19 mouse cellular contexts compared by ENCODE assay signal in the genomic region with DNA sequence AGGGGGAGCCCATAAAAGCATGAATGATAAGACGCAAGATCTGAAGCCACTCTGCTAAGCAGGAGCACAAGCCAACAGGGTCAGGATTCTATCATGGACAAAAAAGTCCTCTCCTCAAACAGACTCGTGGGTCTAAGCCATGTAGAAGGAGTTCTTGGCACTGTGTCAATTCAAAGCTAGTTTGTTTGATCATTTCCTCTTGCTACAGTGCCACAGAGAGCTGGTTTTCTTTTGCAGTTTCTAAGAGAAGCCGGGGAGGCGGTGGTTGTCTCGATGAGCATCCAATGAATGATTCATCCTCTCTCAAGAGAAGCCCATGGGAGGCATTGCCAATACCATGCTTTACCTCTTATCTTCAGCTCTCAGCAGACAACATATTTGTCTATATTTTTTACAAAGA.
A peak's percentile ranks its signal among the peaks of the same experiment; 100 is the strongest.
DNase-seq lines count a peak whose midpoint lies in the region; ATAC-seq lines count a peak whose summit lies in the region.
"Had no signal": no experiment of that assay in that cellular context is flagged by ENCODE, and none has a peak within 500 bp of the region (broad histone marks: within the 10 kb centered on the region; RNA-seq: fewer than 3 reads in every experiment).

No protein-coding gene starts in this region.

- no peak overlapping the region for H3K4me3 ChIP-seq in midbrain, embryonic 11.5 days (ENCODE audit: low read depth, low read length)
- no peak overlapping the region for H3K4me3 ChIP-seq in midbrain, embryonic 15.5 days
- H3K4me3 ChIP-seq: embryonic facial prominence, embryonic 10.5 days; heart, embryonic 12.5 days; kidney, embryonic 15.5 days; left cerebral cortex, adult 2 months; limb, embryonic 13.5 days; myocyte had no signal

- no peaks in the 10 kb centered on the region for H3K27me3 ChIP-seq in midbrain, embryonic 11.5 days (ENCODE audit: control insufficient read depth, insufficient read depth, low read length)
- H3K27me3 ChIP-seq in midbrain, embryonic 15.5 days (replicated peaks): no peaks in the 10 kb centered on the region
- H3K27me3 ChIP-seq: heart, embryonic 12.5 days; kidney, embryonic 15.5 days; limb, embryonic 13.5 days had no signal

- H3K36me3 ChIP-seq in midbrain, embryonic 11.5 days (ENCODE audit: control insufficient read depth, insufficient read depth, low read length): no peaks in the 10 kb centered on the region
- H3K36me3 ChIP-seq in midbrain, embryonic 15.5 days (replicated peaks): no peaks in the 10 kb centered on the region
- H3K36me3 ChIP-seq: embryonic facial prominence, embryonic 10.5 days; heart, embryonic 12.5 days; kidney, embryonic 15.5 days; limb, embryonic 13.5 days had no signal

- H3K9me3 ChIP-seq in midbrain, embryonic 11.5 days (ENCODE audit: control insufficient read depth, low read length): no peaks in the 10 kb centered on the region
- H3K9me3 ChIP-seq in midbrain, embryonic 15.5 days: no peaks in the 10 kb centered on the region
- H3K9me3 ChIP-seq: embryonic facial prominence, embryonic 10.5 days; heart, embryonic 12.5 days; kidney, embryonic 15.5 days; limb, embryonic 13.5 days had no signal

- peak; percentile 13 for DNase-seq in layer of hippocampus, adult 9-11 months
- DNase-seq in layer of hippocampus, postnatal 25 days (ENCODE audit: extremely low spot score in 1 of 2, low spot score in 1 of 2): no peak
- peak; percentile 8 for DNase-seq in midbrain, embryonic 11.5 days (ENCODE audit: low spot score, missing footprints)
- DNase-seq in brain, adult 2 months (ENCODE audit: low read depth, low spot score): peak; percentile 82
- peak; percentile 12 for DNase-seq in lung, postnatal 14 days
- DNase-seq in cerebellum, adult 9-10 months: no peak
- DNase-seq: cerebellum, adult 2 months; heart, postnatal 14 days; thymus, postnatal 4 days had no signal

- H3K9ac ChIP-seq in midbrain, embryonic 11.5 days (ENCODE audit: low read length): no peak overlapping the region
- H3K9ac ChIP-seq in midbrain, embryonic 15.5 days: no peak overlapping the region
- H3K9ac ChIP-seq: heart, embryonic 12.5 days; hindbrain, embryonic 14.5 days; kidney, embryonic 15.5 days; limb, embryonic 13.5 days had no signal

- H3K4me2 ChIP-seq in midbrain, embryonic 11.5 days: no peak overlapping the region
- no peak overlapping the region for H3K4me2 ChIP-seq in midbrain, embryonic 15.5 days
- H3K4me2 ChIP-seq: heart, embryonic 12.5 days; hindbrain, embryonic 14.5 days; kidney, embryonic 15.5 days; limb, embryonic 13.5 days had no signal

- 78% methylated on average over 5 of the region's 5 CpGs for WGBS in midbrain, embryonic 11.5 days
- 67% methylated on average over 5 of the region's 5 CpGs for WGBS in midbrain, embryonic 15.5 days

- H3K27ac ChIP-seq in midbrain, embryonic 11.5 days (ENCODE audit: low read depth, low read length): no peak overlapping the region
- H3K27ac ChIP-seq in midbrain, embryonic 15.5 days: no peak overlapping the region
- H3K27ac ChIP-seq: embryonic facial prominence, embryonic 10.5 days; hindbrain, embryonic 14.5 days; kidney, embryonic 15.5 days; left cerebral cortex, adult 2 months; limb, embryonic 13.5 days had no signal

- ATAC-seq in midbrain, embryonic 11.5 days (ENCODE audit: low FRiP score): no peak
- no peak for ATAC-seq in midbrain, embryonic 15.5 days (replicated peaks)
- no peak for ATAC-seq in megakaryocyte progenitor cell, adult 5-6 weeks (replicated peaks; ENCODE audit: poor library complexity)
- ATAC-seq: intestine, embryonic 16.5 days had no signal

- H3K4me1 ChIP-seq in midbrain, embryonic 11.5 days (ENCODE audit: control insufficient read depth, insufficient read depth, low read length): no peaks in the 10 kb centered on the region
- no peaks in the 10 kb centered on the region for H3K4me1 ChIP-seq in midbrain, embryonic 15.5 days
- H3K4me1 ChIP-seq: heart, embryonic 12.5 days; kidney, embryonic 15.5 days had no signal

Comparison
In these comparisons a context has a peak if more than half of its experiments do, and no peak if none do; other contexts are left out.
1. DNase-seq: peak in layer of hippocampus, adult 9-11 months (single experiment), midbrain, embryonic 11.5 days (single experiment), brain, adult 2 months (single experiment) and lung, postnatal 14 days (single experiment); none in layer of hippocampus, postnatal 25 days (0 of 2) and cerebellum, adult 9-10 months (single experiment).